Mouse (Mus musculus) MEL-GATA-1-ER (cell line): ENCODE results near the gene Arpp21.

ENCODE experiments used
- DNase-seq: peaks from one replicate; pipeline ENCODE4 v3.0.0-alpha.2; 2012; ENCODE audit warnings: low read depth; ENCODE audit errors: extremely low read depth

Arpp21 gene

GRCm38 (mm10) chr9:112231383-112231782 is 4.4 kb downstream of the Arpp21 start:
- no peak for DNase-seq

- no peak for DNase-seq
Observed at GRCm38 (mm10) chr9:112230716-112231361, 4.9 kb downstream of the Arpp21 start.

GRCm38 (mm10) chr9:112228470-112228869 is 7.3 kb downstream of the Arpp21 start:
- DNase-seq, result no peak

GRCm38 (mm10) chr9:112227174-112227573 is 8.6 kb downstream of the Arpp21 start:
- DNase-seq, result no peak

GRCm38 (mm10) chr9:112226511-112226910 is 9.2 kb downstream of the Arpp21 start:
- no peak for DNase-seq

GRCm38 (mm10) chr9:112225046-112225445 is 10.7 kb downstream of the Arpp21 start:
- peak; percentile 80 for DNase-seq

GRCm38 (mm10) chr9:112219372-112219771 is 16.4 kb downstream of the Arpp21 start:
- DNase-seq, result no peak

GRCm38 (mm10) chr9:112218237-112218636 is 17.5 kb downstream of the Arpp21 start:
- DNase-seq, result no peak

- no peak for DNase-seq
Observed at GRCm38 (mm10) chr9:112217161-112217560, 18.6 kb downstream of the Arpp21 start.

GRCm38 (mm10) chr9:112215030-112215806 is 20.5 kb downstream of the Arpp21 start:
- no peak for DNase-seq

GRCm38 (mm10) chr9:112213411-112214255 is 22.1 kb downstream of the Arpp21 start:
- no peak for DNase-seq

- DNase-seq, result no peak
Observed at GRCm38 (mm10) chr9:112209803-112210202, 25.9 kb downstream of the Arpp21 start.

GRCm38 (mm10) chr9:112207767-112208166 is 28.0 kb downstream of the Arpp21 start:
- DNase-seq, result no peak

GRCm38 (mm10) chr9:112198296-112198695 is 37.4 kb downstream of the Arpp21 start:
- DNase-seq, result no peak

GRCm38 (mm10) chr9:112194049-112194448 is 41.7 kb downstream of the Arpp21 start:
- no peak for DNase-seq

GRCm38 (mm10) chr9:112189394-112189793 is 46.3 kb downstream of the Arpp21 start:
- DNase-seq, result no peak

- no peak for DNase-seq
Observed at GRCm38 (mm10) chr9:112188358-112188893, 47.3 kb downstream of the Arpp21 start.

GRCm38 (mm10) chr9:112187667-112188066 is 48.1 kb downstream of the Arpp21 start:
- no peak for DNase-seq

GRCm38 (mm10) chr9:112186336-112187305 is 49.1 kb downstream of the Arpp21 start:
- DNase-seq, result no peak

GRCm38 (mm10) chr9:112185746-112186145 is 50.0 kb downstream of the Arpp21 start:
- no peak for DNase-seq
